Mouse (Mus musculus) hindbrain, embryonic 15.5 days (tissue): ENCODE measurements around the gene Scgb1b10. TPM values are rescaled to one million over a fixed set of nuclear protein-coding genes. Genes with fewer than 3 reads are reported as not detected.
"Not testable (repeated sequence)": the region's sequence is repeated elsewhere in the genome, so short reads cannot be mapped to it uniquely, and the experiment has no call there.

Experiments used
- ATAC-seq: fragments of 200-750 bp; cut with Nextera tagmentation; 2 replicates; pipeline ENCODE4 v1.8.0; 2017; ENCODE audit warnings: low read depth, moderate number of reproducible peaks, moderate TSS enrichment; ENCODE audit not compliant: low FRiP score
- H3K27ac ChIP-seq: fragments of 300-500 bp; sonication (generic); replicated peaks from 2 replicates; pipeline ENCODE4 v1.5.1; 2015; ENCODE audit warnings: mild to moderate bottlenecking, inconsistent platforms
- H3K27me3 ChIP-seq: fragments of 300-500 bp; sonication (generic); 2 replicates; pipeline ENCODE4 v1.6.1; 2015; ENCODE audit warnings: control low read depth, inconsistent platforms
- H3K36me3 ChIP-seq: fragments of 300-500 bp; sonication (generic); 2 replicates; pipeline ENCODE4 v1.6.1; 2015; ENCODE audit warnings: control low read depth, inconsistent platforms
- H3K4me1 ChIP-seq: fragments of 300-500 bp; sonication (generic); replicated peaks from 2 replicates; pipeline ENCODE4 v1.6.1; 2015; ENCODE audit warnings: control low read depth, inconsistent platforms
- H3K4me2 ChIP-seq: fragments of 300-500 bp; sonication (generic); 2 replicates; pipeline ENCODE4 v1.6.1; 2015; ENCODE audit warnings: moderate library complexity, mild to moderate bottlenecking, inconsistent platforms
- H3K4me3 ChIP-seq: fragments of 300-500 bp; sonication (generic); 2 replicates; pipeline ENCODE4 v1.5.1; 2015; ENCODE audit warnings: mild to moderate bottlenecking, inconsistent platforms
- H3K9ac ChIP-seq: fragments of 300-500 bp; sonication (generic); 2 replicates; pipeline ENCODE4 v1.6.1; 2015; ENCODE audit warnings: inconsistent platforms
- H3K9me3 ChIP-seq: fragments of 300-500 bp; sonication (generic); 2 replicates; pipeline ENCODE4 v1.6.1; 2016; ENCODE audit warnings: control low read depth, inconsistent platforms
- polyA plus RNA-seq: library from polyadenylated mRNA; unstranded; fragments of >200 nt; fragmentation: Nextera tagmentation; extraction: Ambion mirVana; gene quantifications from 2 replicates; pipeline ENCODE4 v1.2.1, GENCODE M21; 2015

Gene Scgb1b10
- polyA plus RNA-seq: not detected in 2 replicates

- H3K27ac ChIP-seq, ATAC-seq, H3K9me3 ChIP-seq, H3K27me3 ChIP-seq, H3K4me3 ChIP-seq, H3K4me1 ChIP-seq, H3K4me2 ChIP-seq, H3K36me3 ChIP-seq, H3K9ac ChIP-seq: not testable (repeated sequence)
Observed at GRCm38 (mm10) chr7:32100553-32100952, at the start of gene Scgb1b10. Scgb1b10 (plus strand) TSS chr7:32100853.

Other genes starting within 250 kb of the Scgb1b10 start
- not detected in 2 replicates for gene Scgb2b11, start 110.3 kb downstream of the Scgb1b10 start, polyA plus RNA-seq
- gene Scgb1b11, start 122.0 kb downstream of the Scgb1b10 start, polyA plus RNA-seq: not detected in 2 replicates
- not detected in 2 replicates for gene Scgb2b12, start 226.4 kb downstream of the Scgb1b10 start, polyA plus RNA-seq
- gene Scgb1b12, start 233.3 kb downstream of the Scgb1b10 start, polyA plus RNA-seq: not detected in 2 replicates